Mouse (Mus musculus): ENCODE results near the gene Aox2. TPM values are rescaled to one million over a fixed set of nuclear protein-coding genes. Genes with fewer than 3 reads are reported as not detected.
A peak's percentile ranks its signal among the peaks of the same experiment; 100 is the strongest.

The Aox2 gene
- polyA plus RNA-seq, 1 experiment from 2014 or later: 0.05 TPM

DNA sequence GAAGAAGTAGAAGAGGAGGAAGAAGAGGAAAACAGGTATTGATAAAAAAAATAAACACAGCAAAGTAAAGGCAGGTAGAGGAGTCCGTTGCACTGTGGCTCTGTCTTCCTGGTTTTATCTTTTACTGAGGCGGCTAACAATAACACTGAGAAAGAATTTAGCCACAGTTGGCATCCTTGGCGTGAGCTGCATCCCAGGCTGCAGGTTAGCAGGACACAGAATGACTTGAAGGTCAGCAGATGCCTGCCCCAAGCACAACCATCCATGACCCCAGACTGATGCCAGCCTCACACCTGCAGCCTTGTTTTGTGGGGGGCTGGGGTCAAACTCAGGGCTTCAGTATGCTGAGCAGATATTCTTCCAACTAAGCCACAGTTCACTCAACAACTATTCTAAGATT is 17.8 kb upstream of the Aox2 start:
- no peak for DNase-seq (ENCODE audit: low spot score)
- H3K27ac ChIP-seq: no peak overlapping the region
- no peaks in the 10 kb centered on the region for H3K36me3 ChIP-seq
- no peaks in the 10 kb centered on the region for H3K4me1 ChIP-seq (replicated peaks)
- no peaks in the 10 kb centered on the region for H3K9me3 ChIP-seq
- no peak overlapping the region for H3K4me3 ChIP-seq
- WGBS: 85% methylated on average over 3 of the region's 3 CpGs
- H3K27me3 ChIP-seq (ENCODE audit: insufficient read depth, poor library complexity, severe bottlenecking): no peaks in the 10 kb centered on the region

GRCm38 (mm10) chr1:58268231-58268630 is 9.9 kb upstream of the Aox2 start:
- Histone ChIP-seq H3K4me3 (no peak overlapping the region), H3K4me1 (replicated peaks) (no peaks in the 10 kb centered on the region), H3K27ac (no peak overlapping the region), H3K27me3 (ENCODE audit: insufficient read depth, poor library complexity, severe bottlenecking) (no peaks in the 10 kb centered on the region), H3K9me3 (no peaks in the 10 kb centered on the region), H3K36me3 (no peaks in the 10 kb centered on the region)
- WGBS: 87% methylated on average over 2 of the region's 2 CpGs
- no peak for DNase-seq (ENCODE audit: low spot score)

- WGBS: 65% methylated on average over 6 of the region's 6 CpGs
- no peaks in the 10 kb centered on the region for H3K27me3 ChIP-seq (ENCODE audit: insufficient read depth, poor library complexity, severe bottlenecking)
Measured at GRCm38 (mm10) chr1:58270807-58271569, 7.1 kb upstream of the Aox2 start.

DNA sequence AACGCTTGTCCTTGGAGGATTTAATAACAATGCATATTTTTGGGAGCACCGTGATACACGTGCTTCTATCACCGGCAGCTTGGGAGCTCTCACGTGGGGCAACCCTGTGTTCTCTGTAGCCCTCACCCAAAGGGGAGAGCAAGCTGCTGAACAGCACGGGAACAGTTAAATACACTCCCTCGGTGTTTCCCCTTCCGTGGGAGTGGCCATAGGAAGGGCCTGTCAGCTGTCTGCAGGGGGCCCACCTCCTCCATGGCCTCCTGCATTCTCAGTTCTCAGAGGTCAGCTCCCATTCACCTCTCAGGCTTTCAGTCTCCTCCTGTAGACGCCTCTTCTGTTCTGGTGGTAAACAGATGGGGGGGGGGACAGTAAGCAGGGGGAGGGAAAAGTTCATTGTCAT is 2.2 kb upstream of the Aox2 start:
- H3K4me3 ChIP-seq: no peak overlapping the region
- H3K27me3 ChIP-seq (ENCODE audit: insufficient read depth, poor library complexity, severe bottlenecking): no peaks in the 10 kb centered on the region
- 19% methylated on average over 9 of the region's 9 CpGs for WGBS
- DNase-seq (ENCODE audit: low spot score): peak; percentile 42
- peaks cover 21% of the 10 kb centered on the region for H3K4me1 ChIP-seq (replicated peaks)
- no peaks in the 10 kb centered on the region for H3K9me3 ChIP-seq
- H3K36me3 ChIP-seq: no peaks in the 10 kb centered on the region
- H3K27ac ChIP-seq: peak overlapping the region; percentile 45

More at GRCm38 (mm10) chr1:58270807-58271569, 7.1 kb upstream of the Aox2 start:
- Histone ChIP-seq H3K4me3 (no peak overlapping the region), H3K27ac (no peak overlapping the region), H3K9me3 (no peaks in the 10 kb centered on the region), H3K36me3 (no peaks in the 10 kb centered on the region), H3K4me1 (replicated peaks) (peaks cover 4% of the 10 kb centered on the region)
- DNase-seq (ENCODE audit: low spot score): peak; percentile 43

DNA sequence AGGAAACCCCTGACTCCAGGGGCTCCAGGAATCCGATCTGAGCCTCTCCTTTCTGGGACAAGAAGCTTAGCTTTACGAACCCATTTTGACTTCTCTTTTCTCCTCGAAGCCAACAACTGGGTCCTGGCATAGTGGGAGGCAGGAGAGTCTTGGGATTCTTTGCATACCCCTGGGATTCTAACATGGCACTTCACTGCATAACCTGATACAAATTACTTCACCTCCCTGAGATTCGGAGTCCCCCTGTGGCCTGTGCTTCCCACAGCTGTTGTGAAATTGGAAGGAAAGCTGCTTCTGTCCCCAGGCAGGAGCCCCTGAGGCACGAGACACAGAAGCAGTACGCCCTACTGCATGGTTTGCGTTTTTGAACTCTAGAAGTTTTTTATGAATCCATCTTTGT is 387 bp downstream of the Aox2 start:
- DNase-seq (ENCODE audit: low spot score): no peak
- Histone ChIP-seq H3K9me3 (no peaks in the 10 kb centered on the region), H3K4me1 (replicated peaks) (peaks cover 21% of the 10 kb centered on the region), H3K27me3 (ENCODE audit: insufficient read depth, poor library complexity, severe bottlenecking) (no peaks in the 10 kb centered on the region), H3K27ac (no peak overlapping the region; the same call in 1 of the 2 replicates), H3K4me3 (no peak overlapping the region), H3K36me3 (no peaks in the 10 kb centered on the region)
- 69% methylated on average over 7 of the region's 7 CpGs for WGBS

- Histone ChIP-seq H3K4me1 (replicated peaks) (peaks cover 21% of the 10 kb centered on the region), H3K27ac (no peak overlapping the region), H3K9me3 (no peaks in the 10 kb centered on the region), H3K4me3 (no peak overlapping the region), H3K36me3 (no peaks in the 10 kb centered on the region), H3K27me3 (ENCODE audit: insufficient read depth, poor library complexity, severe bottlenecking) (no peaks in the 10 kb centered on the region)
- DNase-seq (ENCODE audit: low spot score): no peak
- 84% methylated on average over 4 of the region's 4 CpGs for WGBS
Measured at GRCm38 (mm10) chr1:58280381-58280780, 2.3 kb downstream of the Aox2 start.

GRCm38 (mm10) chr1:58280939-58281624 is 3.0 kb downstream of the Aox2 start:
- H3K4me1 ChIP-seq (replicated peaks): peaks cover 17% of the 10 kb centered on the region
- H3K9me3 ChIP-seq: no peaks in the 10 kb centered on the region
- no peaks in the 10 kb centered on the region for H3K27me3 ChIP-seq (ENCODE audit: insufficient read depth, poor library complexity, severe bottlenecking)
- H3K4me3 ChIP-seq: no peak overlapping the region
- H3K36me3 ChIP-seq: no peaks in the 10 kb centered on the region
- no peak overlapping the region for H3K27ac ChIP-seq
- 85% methylated on average over 13 of the region's 13 CpGs for WGBS
- DNase-seq (ENCODE audit: low spot score): no peak

DNA sequence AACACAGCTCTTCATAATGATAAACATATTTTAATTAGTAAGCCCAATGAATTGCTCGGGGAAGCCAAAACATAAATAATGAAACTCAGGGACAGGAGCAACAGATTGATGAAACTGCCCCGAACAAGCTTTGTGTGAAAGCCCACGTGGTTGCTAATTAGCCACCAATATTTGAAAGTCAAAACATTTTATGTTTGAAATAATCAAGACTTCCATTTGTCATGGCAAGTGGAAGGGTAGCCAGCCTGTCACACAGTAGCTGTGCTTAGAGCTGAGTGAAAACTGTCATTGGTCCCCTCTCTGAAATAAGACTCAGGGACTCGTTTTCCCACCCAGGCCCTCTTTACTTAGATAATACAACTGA is 3.5 kb downstream of the Aox2 start:
- no peak overlapping the region for H3K27ac ChIP-seq
- H3K4me3 ChIP-seq: no peak overlapping the region
- DNase-seq (ENCODE audit: low spot score): no peak
- H3K36me3 ChIP-seq: no peaks in the 10 kb centered on the region
- H3K9me3 ChIP-seq: no peaks in the 10 kb centered on the region
- WGBS: 80% methylated on average over 4 of the region's 4 CpGs
- no peaks in the 10 kb centered on the region for H3K27me3 ChIP-seq (ENCODE audit: insufficient read depth, poor library complexity, severe bottlenecking)
- H3K4me1 ChIP-seq (replicated peaks): peaks cover 13% of the 10 kb centered on the region

- Histone ChIP-seq H3K27me3 (ENCODE audit: insufficient read depth, poor library complexity, severe bottlenecking) (no peaks in the 10 kb centered on the region), H3K4me3 (no peak overlapping the region), H3K36me3 (no peaks in the 10 kb centered on the region), H3K4me1 (replicated peaks) (no peaks in the 10 kb centered on the region; the same call in 1 of the 2 replicates), H3K9me3 (no peaks in the 10 kb centered on the region), H3K27ac (no peak overlapping the region)
- 60% methylated on average over 7 of the region's 7 CpGs for WGBS
- no peak for DNase-seq (ENCODE audit: low spot score)
Measured at GRCm38 (mm10) chr1:58284505-58284904, 6.4 kb downstream of the Aox2 start.

GRCm38 (mm10) chr1:58288091-58288490 is 10.0 kb downstream of the Aox2 start:
- DNase-seq (ENCODE audit: low spot score): no peak
- Histone ChIP-seq H3K27ac (no peak overlapping the region), H3K9me3 (no peaks in the 10 kb centered on the region), H3K27me3 (ENCODE audit: insufficient read depth, poor library complexity, severe bottlenecking) (no peaks in the 10 kb centered on the region), H3K4me1 (replicated peaks) (peaks cover 9% of the 10 kb centered on the region), H3K4me3 (no peak overlapping the region), H3K36me3 (no peaks in the 10 kb centered on the region)
- WGBS: 88% methylated on average over 3 of the region's 3 CpGs

DNA sequence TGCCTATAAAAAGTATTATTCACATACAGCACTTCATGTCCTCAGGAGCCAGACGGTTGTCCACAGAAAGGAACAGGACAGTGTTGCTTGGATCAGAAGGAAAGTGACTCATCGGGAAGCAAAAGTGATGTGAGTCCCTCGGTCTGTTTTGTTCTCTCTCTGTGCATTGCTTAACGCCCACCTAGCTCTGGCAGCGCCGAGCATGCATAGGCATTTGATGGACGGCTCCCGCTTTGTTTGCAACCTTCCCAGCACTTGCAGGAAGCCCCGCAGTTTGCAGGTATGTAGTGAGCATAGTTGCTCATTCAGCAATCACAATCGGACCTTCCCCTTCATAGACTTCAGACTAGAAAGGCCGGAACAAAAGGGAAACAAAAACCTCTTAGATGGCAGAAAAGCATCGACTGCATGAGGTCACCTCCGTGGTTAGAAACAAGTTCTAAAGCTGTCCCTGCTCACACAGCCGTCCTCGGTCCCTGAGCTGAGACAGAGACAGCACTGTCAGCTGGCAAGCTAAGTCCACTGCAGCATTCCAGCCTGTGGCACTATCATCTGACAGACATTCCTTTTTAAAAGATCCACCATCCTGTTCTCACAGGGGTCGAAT is 11.8 kb downstream of the Aox2 start:
- Histone ChIP-seq H3K9me3 (no peaks in the 10 kb centered on the region), H3K27me3 (ENCODE audit: insufficient read depth, poor library complexity, severe bottlenecking) (no peaks in the 10 kb centered on the region), H3K27ac (no peak overlapping the region), H3K4me1 (replicated peaks) (peaks cover 9% of the 10 kb centered on the region), H3K4me3 (no peak overlapping the region), H3K36me3 (no peaks in the 10 kb centered on the region)
- DNase-seq (ENCODE audit: low spot score): no peak
- 31% methylated on average over 16 of the region's 16 CpGs for WGBS

DNA sequence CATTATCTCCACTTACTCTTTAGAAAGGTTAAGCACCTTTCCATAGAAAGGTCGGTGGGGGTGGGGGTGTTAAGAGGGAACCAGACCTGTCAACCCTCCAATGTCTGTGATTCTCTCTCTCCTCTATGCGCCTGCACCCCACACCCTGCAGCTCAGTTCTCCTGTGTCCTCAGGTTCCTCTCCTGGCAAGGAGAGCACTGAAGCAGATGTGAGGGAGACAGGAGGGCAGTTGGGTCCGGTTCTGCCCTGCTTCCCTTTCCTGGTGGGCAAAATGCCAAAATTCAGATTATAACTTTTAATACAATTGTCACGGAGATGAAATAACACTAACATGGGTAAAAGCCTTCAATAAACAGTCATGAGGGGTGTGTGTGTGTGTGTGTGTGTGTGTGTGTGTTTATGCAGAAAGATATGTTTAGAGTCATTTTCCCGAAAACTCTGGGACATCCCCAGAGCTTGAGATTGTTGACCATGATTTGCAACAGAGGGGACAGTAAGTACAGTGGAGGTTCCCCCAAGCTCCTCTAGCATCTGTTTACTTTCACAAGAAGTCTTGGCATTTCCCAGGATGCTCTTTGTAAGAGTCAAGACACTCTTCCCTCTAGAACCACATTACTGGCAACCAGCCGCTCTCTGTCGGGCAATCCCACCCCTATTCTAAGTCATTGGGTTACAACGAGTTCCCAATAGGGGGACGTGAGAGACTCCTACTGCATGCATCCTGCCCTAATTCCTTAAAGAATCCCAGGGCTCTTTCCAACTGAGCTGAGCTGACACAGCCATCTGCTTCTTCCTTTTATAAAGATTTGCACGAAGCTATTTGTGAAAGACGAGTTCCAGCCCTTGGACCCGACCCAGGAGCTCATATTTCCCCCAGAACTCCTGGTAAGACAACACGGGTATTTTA is 13.5 kb downstream of the Aox2 start:
- Histone ChIP-seq H3K4me3 (no peak overlapping the region), H3K36me3 (no peaks in the 10 kb centered on the region), H3K4me1 (replicated peaks) (peaks cover 15% of the 10 kb centered on the region), H3K27ac (no peak overlapping the region), H3K27me3 (ENCODE audit: insufficient read depth, poor library complexity, severe bottlenecking) (no peaks in the 10 kb centered on the region), H3K9me3 (no peaks in the 10 kb centered on the region)
- 73% methylated on average over 13 of the region's 13 CpGs for WGBS
- no peak for DNase-seq (ENCODE audit: low spot score)

Data from hindbrain, embryonic 10.5 days (tissue).